Mouse (Mus musculus): Measurements from ENCODE around the gene Gna12. TPM values are rescaled to one million over a fixed set of nuclear protein-coding genes. Genes with fewer than 3 reads are reported as not detected.
A peak's percentile ranks its signal among the peaks of the same experiment; 100 is the strongest.

Gene Gna12
- total and polyA plus RNA-seq, 3 experiments = 117 to 136 (median 118) TPM

DNA sequence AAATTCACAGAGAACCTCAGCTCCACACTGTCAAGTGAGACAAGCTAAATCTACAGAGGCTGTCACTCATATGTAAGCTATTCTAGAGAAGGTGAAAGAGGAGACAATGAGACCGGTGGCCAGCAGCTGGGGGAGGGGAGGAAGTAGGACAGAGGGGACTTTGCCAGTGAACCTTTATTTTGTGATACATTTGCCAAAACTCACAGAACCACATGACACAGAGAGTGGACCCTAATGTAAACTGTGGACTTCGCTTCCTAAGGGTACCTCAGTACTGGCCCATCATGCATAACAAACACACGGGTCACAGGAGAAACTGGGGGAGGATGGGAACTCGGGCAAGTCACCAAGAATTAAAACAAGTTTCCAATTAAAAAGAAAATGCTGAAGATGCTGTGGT, 17.5 kb downstream of the Gna12 start:
- Histone ChIP-seq H3K27me3 (ENCODE audit: control insufficient read depth, insufficient read depth, low read length) (no peaks in the 10 kb centered on the region), H3K27ac (peak overlapping the region; percentile 59), H3K9ac (ENCODE audit: low read depth, low read length) (0 out of 2 replicates have a peak overlapping the region, but pooled peaks have one; percentile 13), H3K36me3 (ENCODE audit: control insufficient read depth, insufficient read depth, low read length) (peaks cover 21% of the 10 kb centered on the region), H3K4me1 (ENCODE audit: control insufficient read depth, insufficient read depth, low read length) (peaks cover 41% of the 10 kb centered on the region), H3K4me3 (no peak overlapping the region), H3K79me2 (replicated peaks; ENCODE audit: control insufficient read depth, insufficient read depth, low read length) (peaks cover 11% of the 10 kb centered on the region)
- no peak for DNase-seq
- TF ChIP-seq CTCF (IDR thresholded peaks at IDR 0.05) (no peak), EP300 (IDR thresholded peaks at IDR 0.05; ENCODE audit: insufficient read depth, low read depth, low read length) (no peak)
- intact Hi-C loops (cut with DNase I) = loop anchor here (5.0 kb wide), 1 partner anchor 40 kb away; no protein-coding TSS in a partner anchor
- 21% methylated on average over 4 of the region's 4 CpGs for WGBS

DNA sequence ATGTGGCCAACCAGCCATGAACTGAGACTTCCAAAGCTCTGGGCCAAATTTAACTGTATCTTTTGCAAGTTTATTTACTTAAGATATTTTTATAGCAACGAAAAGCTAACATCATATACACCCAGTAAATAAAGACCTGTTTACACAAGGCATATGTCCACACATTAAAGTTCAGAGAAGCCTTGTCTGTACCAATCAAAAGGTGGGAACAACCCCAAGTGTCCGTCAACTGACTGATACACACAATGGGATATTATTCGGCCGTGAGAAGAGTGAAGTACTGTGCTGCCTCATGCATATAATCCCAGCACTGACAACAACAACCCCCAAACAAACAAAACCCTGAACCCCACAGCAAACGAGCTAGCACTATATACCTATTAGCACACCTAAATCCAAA, 18.2 kb downstream of the Gna12 start:
- Histone ChIP-seq H3K4me1 (ENCODE audit: control insufficient read depth, insufficient read depth, low read length) (peaks cover 38% of the 10 kb centered on the region), H3K27me3 (ENCODE audit: control insufficient read depth, insufficient read depth, low read length) (no peaks in the 10 kb centered on the region), H3K9ac (ENCODE audit: low read depth, low read length) (no peak overlapping the region), H3K27ac (peak overlapping the region; percentile 59), H3K36me3 (ENCODE audit: control insufficient read depth, insufficient read depth, low read length) (peaks cover 21% of the 10 kb centered on the region), H3K79me2 (replicated peaks; ENCODE audit: control insufficient read depth, insufficient read depth, low read length) (peaks cover 11% of the 10 kb centered on the region), H3K4me3 (no peak overlapping the region)
- DNase-seq = no peak
- TF ChIP-seq POLR2A (IDR thresholded peaks at IDR 0.05; ENCODE audit: insufficient read depth, low read depth, low read length) (no peak), CTCF (IDR thresholded peaks at IDR 0.05) (no peak), EP300 (IDR thresholded peaks at IDR 0.05; ENCODE audit: insufficient read depth, low read depth, low read length) (no peak)
- WGBS = 72% methylated on average over 5 of the region's 5 CpGs
- intact Hi-C loops (cut with DNase I) = loop anchor here (5.0 kb wide), 1 partner anchor 40 kb away; no protein-coding TSS in a partner anchor

DNA sequence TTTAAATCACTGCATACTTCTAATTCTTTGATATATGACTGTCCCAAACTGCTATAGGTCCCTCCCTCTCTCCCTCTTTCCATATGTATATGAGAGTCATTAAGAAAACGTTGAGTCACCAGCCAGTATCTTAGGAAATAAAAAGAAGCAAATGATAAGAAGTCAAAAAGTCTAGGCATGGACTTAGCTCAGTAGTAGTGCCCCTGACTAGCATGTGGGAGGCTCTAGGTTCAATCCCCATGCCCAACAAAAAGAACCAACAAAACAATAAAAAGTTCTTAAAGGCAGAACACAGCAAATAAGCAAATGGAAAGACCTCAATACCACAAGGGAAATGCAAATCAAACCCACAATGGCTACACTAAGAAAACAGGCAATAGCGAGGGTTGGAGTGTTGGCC, 18.8 kb downstream of the Gna12 start:
- Histone ChIP-seq H3K4me1 (ENCODE audit: control insufficient read depth, insufficient read depth, low read length) (peaks cover 36% of the 10 kb centered on the region), H3K27me3 (ENCODE audit: control insufficient read depth, insufficient read depth, low read length) (no peaks in the 10 kb centered on the region), H3K9ac (ENCODE audit: low read depth, low read length) (no peak overlapping the region), H3K79me2 (replicated peaks; ENCODE audit: control insufficient read depth, insufficient read depth, low read length) (peaks cover 11% of the 10 kb centered on the region), H3K27ac (peak overlapping the region; percentile 59; the same call in 1 of the 2 replicates), H3K4me3 (no peak overlapping the region), H3K36me3 (ENCODE audit: control insufficient read depth, insufficient read depth, low read length) (peaks cover 24% of the 10 kb centered on the region)
- WGBS = 42% methylated on average over 2 of the region's 2 CpGs
- TF ChIP-seq POLR2A (IDR thresholded peaks at IDR 0.05; ENCODE audit: insufficient read depth, low read depth, low read length) = no peak
- no peak for TF ChIP-seq EP300 (IDR thresholded peaks at IDR 0.05; ENCODE audit: insufficient read depth, low read depth, low read length)
- no peak for TF ChIP-seq CTCF (IDR thresholded peaks at IDR 0.05)
- no peak for DNase-seq
- intact Hi-C loops (cut with DNase I) = loop anchor here (5.0 kb wide), 1 partner anchor 39 kb away; no protein-coding TSS in a partner anchor

DNA sequence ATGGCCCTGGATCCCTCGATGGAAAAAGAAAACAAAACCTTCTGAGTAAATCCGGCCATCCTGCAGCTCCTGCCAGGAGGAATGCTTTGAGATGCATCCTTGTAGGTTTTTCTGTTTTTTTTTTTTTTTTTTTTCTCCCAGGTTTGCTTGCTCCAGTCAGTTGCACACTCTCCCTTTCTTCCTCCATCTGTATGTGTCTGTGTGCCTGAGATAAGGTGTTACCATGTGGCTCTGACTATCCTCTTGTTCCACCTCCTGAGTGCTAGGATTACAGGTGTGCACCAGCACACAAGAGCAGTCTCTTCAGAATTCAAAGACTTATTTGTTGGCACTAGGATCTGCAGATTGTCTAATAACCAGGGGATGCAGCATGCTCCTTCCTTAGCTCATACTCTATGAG, 23.3 kb downstream of the Gna12 start:
- Histone ChIP-seq H3K9ac (ENCODE audit: low read depth, low read length) (no peak overlapping the region), H3K36me3 (ENCODE audit: control insufficient read depth, insufficient read depth, low read length) (peaks cover 15% of the 10 kb centered on the region), H3K4me3 (no peak overlapping the region), H3K27me3 (ENCODE audit: control insufficient read depth, insufficient read depth, low read length) (no peaks in the 10 kb centered on the region), H3K79me2 (replicated peaks; ENCODE audit: control insufficient read depth, insufficient read depth, low read length) (peaks cover 16% of the 10 kb centered on the region), H3K27ac (no peak overlapping the region), H3K4me1 (ENCODE audit: control insufficient read depth, insufficient read depth, low read length) (peaks cover 19% of the 10 kb centered on the region)
- 29% methylated on average over 2 of the region's 2 CpGs for WGBS
- TF ChIP-seq POLR2A (IDR thresholded peaks at IDR 0.05; ENCODE audit: insufficient read depth, low read depth, low read length) (no peak), EP300 (IDR thresholded peaks at IDR 0.05; ENCODE audit: insufficient read depth, low read depth, low read length) (no peak), CTCF (IDR thresholded peaks at IDR 0.05) (no peak)
- intact Hi-C loops (cut with DNase I) = no loop called here
- DNase-seq = no peak

DNA sequence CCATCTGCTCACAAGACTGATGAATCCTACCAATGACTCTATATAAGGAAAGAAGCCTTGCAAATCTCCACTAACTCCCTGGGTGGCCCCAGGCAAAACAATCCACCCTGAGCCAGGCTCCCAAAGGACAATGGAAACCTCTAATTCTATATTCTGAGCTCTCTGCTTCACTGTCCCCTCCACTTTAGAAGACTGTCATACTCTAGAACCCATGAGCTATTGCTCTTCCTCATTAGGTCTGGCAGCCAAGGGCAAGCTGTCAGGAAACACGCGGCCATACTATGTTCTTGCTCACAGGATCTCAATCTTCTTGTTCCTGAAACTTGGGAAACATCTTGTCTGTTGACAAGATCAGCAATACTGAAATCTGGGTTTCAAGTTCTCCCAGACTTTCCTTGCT, 24.0 kb downstream of the Gna12 start:
- intact Hi-C loops (cut with DNase I) = no loop called here
- no peak overlapping the region for H3K9ac ChIP-seq (ENCODE audit: low read depth, low read length)
- peaks cover 16% of the 10 kb centered on the region for H3K79me2 ChIP-seq (replicated peaks; ENCODE audit: control insufficient read depth, insufficient read depth, low read length)
- DNase-seq = no peak
- no peak for TF ChIP-seq EP300 (IDR thresholded peaks at IDR 0.05; ENCODE audit: insufficient read depth, low read depth, low read length)
- TF ChIP-seq POLR2A (IDR thresholded peaks at IDR 0.05; ENCODE audit: insufficient read depth, low read depth, low read length) = no peak
- TF ChIP-seq CTCF (IDR thresholded peaks at IDR 0.05) = no peak
- WGBS = 57% methylated on average over 2 of the region's 2 CpGs
- H3K36me3 ChIP-seq (ENCODE audit: control insufficient read depth, insufficient read depth, low read length) = peaks cover 16% of the 10 kb centered on the region
- H3K4me3 ChIP-seq = no peak overlapping the region
- peaks cover 22% of the 10 kb centered on the region for H3K4me1 ChIP-seq (ENCODE audit: control insufficient read depth, insufficient read depth, low read length)
- H3K27me3 ChIP-seq (ENCODE audit: control insufficient read depth, insufficient read depth, low read length) = no peaks in the 10 kb centered on the region
- no peak overlapping the region for H3K27ac ChIP-seq

DNA sequence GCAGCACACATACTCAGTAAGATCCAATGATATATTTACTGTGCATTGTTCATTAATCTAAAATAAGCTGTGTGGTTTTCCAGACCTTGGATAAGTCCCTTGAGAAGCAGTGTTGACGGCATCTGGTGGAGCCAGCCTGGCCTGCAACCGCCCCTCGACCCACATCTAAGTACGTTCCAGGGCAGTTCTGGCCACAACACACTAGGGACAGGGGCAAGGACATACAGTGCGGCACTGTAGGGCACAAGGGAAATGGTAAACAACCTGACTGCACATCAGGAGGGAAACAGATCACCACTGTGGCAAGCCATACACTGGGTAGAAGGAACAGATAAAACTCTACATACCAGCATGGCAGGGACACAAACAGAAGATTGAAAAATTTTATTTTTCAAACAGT, 28.4 kb downstream of the Gna12 start:
- Histone ChIP-seq H3K27ac (peak overlapping the region; percentile 70), H3K79me2 (replicated peaks; ENCODE audit: control insufficient read depth, insufficient read depth, low read length) (peaks cover 12% of the 10 kb centered on the region), H3K36me3 (ENCODE audit: control insufficient read depth, insufficient read depth, low read length) (peaks cover 25% of the 10 kb centered on the region), H3K9ac (ENCODE audit: low read depth, low read length) (no peak overlapping the region), H3K4me3 (no peak overlapping the region), H3K27me3 (ENCODE audit: control insufficient read depth, insufficient read depth, low read length) (no peaks in the 10 kb centered on the region), H3K4me1 (ENCODE audit: control insufficient read depth, insufficient read depth, low read length) (peaks cover 40% of the 10 kb centered on the region)
- intact Hi-C loops (cut with DNase I) = no loop called here
- no peak for TF ChIP-seq EP300 (IDR thresholded peaks at IDR 0.05; ENCODE audit: insufficient read depth, low read depth, low read length)
- TF ChIP-seq CTCF (IDR thresholded peaks at IDR 0.05) = no peak
- TF ChIP-seq POLR2A (IDR thresholded peaks at IDR 0.05; ENCODE audit: insufficient read depth, low read depth, low read length) = no peak
- 46% methylated on average over 5 of the region's 5 CpGs for WGBS
- DNase-seq = no peak

All from heart, adult 2 months (tissue).